ENCODE assay signal across 14 mouse cellular contexts in the genomic region with DNA sequence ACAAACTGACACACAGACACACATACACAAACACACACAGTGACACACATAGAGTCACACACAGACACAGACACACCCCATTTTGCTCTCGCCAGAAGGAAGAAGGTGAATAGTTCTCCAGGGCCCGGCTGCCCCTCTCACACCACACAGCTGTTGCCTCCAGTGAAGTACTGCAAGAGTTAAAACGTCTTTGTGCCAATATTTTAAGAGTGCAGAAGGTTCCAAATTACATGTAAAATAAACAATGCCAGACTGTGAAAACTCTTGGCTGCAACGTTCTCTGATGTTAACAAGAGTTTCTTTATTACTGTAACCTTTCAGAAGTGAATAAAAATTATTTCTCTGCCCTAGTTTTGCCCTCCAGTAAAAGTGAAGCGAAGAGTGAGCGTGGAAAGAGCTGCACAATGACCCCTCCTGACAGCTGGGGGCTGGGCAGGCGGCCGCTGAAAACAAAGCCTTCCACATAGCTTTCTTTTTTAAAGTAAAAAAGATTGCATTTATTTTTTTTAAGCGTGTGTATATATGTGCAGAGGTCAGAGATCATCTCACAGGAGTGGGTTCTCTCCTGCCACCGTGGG. TPM values are rescaled to one million over a fixed set of nuclear protein-coding genes. Genes with fewer than 3 reads are reported as not detected.
DNase-seq lines count a peak whose midpoint lies in the region; ATAC-seq and TF ChIP-seq lines count a peak whose summit lies in the region.
"Had no signal": no experiment of that assay in that cellular context is flagged by ENCODE, and none has a peak within 500 bp of the region (broad histone marks: within the 10 kb centered on the region; RNA-seq: fewer than 3 reads in every experiment).

No protein-coding gene starts in this region.

- WGBS in kidney, postnatal 0 days = 34% methylated on average over 10 of the region's 10 CpGs
- 33% methylated on average over 10 of the region's 10 CpGs for WGBS in kidney, embryonic 16.5 days
- 57% methylated on average over 10 of the region's 10 CpGs for WGBS in embryonic facial prominence, embryonic 13.5 days
- 36% methylated on average over 10 of the region's 10 CpGs for WGBS in limb, embryonic 14.5 days

- no peaks in the 10 kb centered on the region for H3K27me3 ChIP-seq in kidney, postnatal 0 days (ENCODE audit: insufficient read depth, low read length)
- no peaks in the 10 kb centered on the region for H3K27me3 ChIP-seq in kidney, embryonic 16.5 days (ENCODE audit: insufficient read depth, low read length)
- H3K27me3 ChIP-seq in embryonic facial prominence, embryonic 13.5 days = no peaks in the 10 kb centered on the region
- H3K27me3 ChIP-seq in limb, embryonic 14.5 days (ENCODE audit: control insufficient read depth, insufficient read depth, low read length) = no peaks in the 10 kb centered on the region
- H3K27me3 ChIP-seq: CH12.LX; heart, embryonic 12.5 days; liver, embryonic 12.5 days; midbrain, embryonic 15.5 days had no signal

- H3K9ac ChIP-seq in kidney, postnatal 0 days (ENCODE audit: low read depth, low read length) = no peak overlapping the region
- H3K9ac ChIP-seq in kidney, embryonic 16.5 days (replicated peaks; ENCODE audit: low read length) = no peak overlapping the region
- H3K9ac ChIP-seq in embryonic facial prominence, embryonic 13.5 days = no peak overlapping the region
- H3K9ac ChIP-seq in limb, embryonic 14.5 days (ENCODE audit: low read depth, low read length, severe bottlenecking) = no peak overlapping the region
- H3K9ac ChIP-seq: heart, embryonic 12.5 days; liver, embryonic 12.5 days; midbrain, embryonic 15.5 days had no signal

- 0 out of 2 replicates have a peak, but pooled peaks cover 17% of the 10 kb centered on the region for H3K36me3 ChIP-seq in kidney, postnatal 0 days (ENCODE audit: insufficient read depth, low read length)
- H3K36me3 ChIP-seq in kidney, embryonic 16.5 days (ENCODE audit: insufficient read depth, low read length) = peaks cover 16% of the 10 kb centered on the region; the same call in 1 of the 2 replicates
- H3K36me3 ChIP-seq in embryonic facial prominence, embryonic 13.5 days = peaks cover 52% of the 10 kb centered on the region
- peaks cover 24% of the 10 kb centered on the region for H3K36me3 ChIP-seq in limb, embryonic 14.5 days (ENCODE audit: control insufficient read depth, insufficient read depth, low read length)

- no peak for TF ChIP-seq POLR2A in limb, embryonic 14.5 days (IDR thresholded peaks at IDR 0.05; ENCODE audit: borderline replicate concordance, extremely low read depth, insufficient read depth, insufficient read length)

- no peak for TF ChIP-seq CTCF in kidney, postnatal 0 days (IDR thresholded peaks at IDR 0.05; ENCODE audit: low read depth)

- peak; percentile 49 for DNase-seq in kidney, postnatal 0 days (ENCODE audit: low spot score)
- DNase-seq in NIH3T3 (ENCODE audit: low read depth) = peak; percentile 51
- DNase-seq in limb, embryonic 14.5 days (ENCODE audit: low spot score) = peak; percentile 71
- DNase-seq in spleen, postnatal 14 days (ENCODE audit: low spot score in 2 of 2) = no peak
- no peak for DNase-seq in layer of hippocampus, postnatal 36 days
- DNase-seq: adrenal gland, postnatal 36 days; gastrocnemius, adult 2 months; kidney, adult 8-10 months had no signal

- H3K27ac ChIP-seq in kidney, postnatal 0 days = no peak overlapping the region
- H3K27ac ChIP-seq in kidney, embryonic 16.5 days (ENCODE audit: low read length) = no peak overlapping the region
- H3K27ac ChIP-seq in embryonic facial prominence, embryonic 13.5 days = peak overlapping the region; percentile 41
- H3K27ac ChIP-seq in limb, embryonic 14.5 days (replicated peaks; ENCODE audit: low read depth, low read length) = peak overlapping the region; percentile 52; the same call in 1 of the 2 replicates
- H3K27ac ChIP-seq: gastrocnemius, adult 2 months; liver, embryonic 12.5 days; midbrain, embryonic 15.5 days had no signal

- no peaks in the 10 kb centered on the region for H3K9me3 ChIP-seq in kidney, postnatal 0 days (replicated peaks; ENCODE audit: low read length)
- no peaks in the 10 kb centered on the region for H3K9me3 ChIP-seq in kidney, embryonic 16.5 days (ENCODE audit: low read length)
- H3K9me3 ChIP-seq in embryonic facial prominence, embryonic 13.5 days = no peaks in the 10 kb centered on the region
- H3K9me3 ChIP-seq in limb, embryonic 14.5 days (ENCODE audit: control insufficient read depth, low read length) = no peaks in the 10 kb centered on the region
- H3K9me3 ChIP-seq: heart, embryonic 12.5 days; liver, embryonic 12.5 days; midbrain, embryonic 15.5 days had no signal

- no peaks in the 10 kb centered on the region for H3K4me1 ChIP-seq in kidney, postnatal 0 days (replicated peaks; ENCODE audit: insufficient read depth, low read length)
- H3K4me1 ChIP-seq in kidney, embryonic 16.5 days (ENCODE audit: insufficient read depth, low read length) = no peaks in the 10 kb centered on the region
- peaks cover 18% of the 10 kb centered on the region for H3K4me1 ChIP-seq in embryonic facial prominence, embryonic 13.5 days
- peaks cover 24% of the 10 kb centered on the region for H3K4me1 ChIP-seq in limb, embryonic 14.5 days (ENCODE audit: control insufficient read depth, insufficient read depth, low read length)
- H3K4me1 ChIP-seq: liver, embryonic 12.5 days; midbrain, embryonic 15.5 days had no signal

- no peak overlapping the region for H3K4me3 ChIP-seq in kidney, postnatal 0 days (replicated peaks; ENCODE audit: low read depth, low read length)
- H3K4me3 ChIP-seq in kidney, embryonic 16.5 days (ENCODE audit: low read length) = no peak overlapping the region
- H3K4me3 ChIP-seq in embryonic facial prominence, embryonic 13.5 days = no peak overlapping the region
- H3K4me3 ChIP-seq in limb, embryonic 14.5 days (replicated peaks; ENCODE audit: low read length) = no peak overlapping the region
- H3K4me3 ChIP-seq: gastrocnemius, adult 2 months; heart, embryonic 12.5 days; liver, embryonic 12.5 days; midbrain, embryonic 15.5 days had no signal

- no peak overlapping the region for H3K4me2 ChIP-seq in kidney, postnatal 0 days (ENCODE audit: low read length)
- H3K4me2 ChIP-seq in kidney, embryonic 16.5 days (replicated peaks; ENCODE audit: low read depth, low read length) = no peak overlapping the region
- H3K4me2 ChIP-seq in embryonic facial prominence, embryonic 13.5 days = no peak overlapping the region
- H3K4me2 ChIP-seq in limb, embryonic 14.5 days (replicated peaks; ENCODE audit: low read depth, low read length, severe bottlenecking) = no peak overlapping the region
- H3K4me2 ChIP-seq: heart, embryonic 12.5 days; liver, embryonic 12.5 days; midbrain, embryonic 15.5 days had no signal

- no peak for ATAC-seq in kidney, postnatal 0 days (replicated peaks; ENCODE audit: low FRiP score, low read depth)
- no peak for ATAC-seq in kidney, embryonic 16.5 days (ENCODE audit: low FRiP score, low TSS enrichment)
- ATAC-seq in embryonic facial prominence, embryonic 13.5 days (ENCODE audit: insufficient number of reproducible peaks, insufficient read depth, low FRiP score, low TSS enrichment, low read depth) = no peak; the same call in 1 of the 2 replicates
- peak; percentile 68; the same call in 1 of the 2 replicates for ATAC-seq in limb, embryonic 14.5 days (ENCODE audit: low FRiP score, low read depth)
- ATAC-seq: liver, embryonic 12.5 days; midbrain, embryonic 15.5 days had no signal

RNA-seq across cellular contexts. Expression of a gene that starts 38.4 kb away (rescaled TPM):
- polyA plus RNA-seq in kidney, postnatal 0 days (2015; fragmentation: Nextera tagmentation; extraction: Ambion mirVana) = 0.07 and 0.10 TPM in 2 replicates
- 0.18 and 0.21 TPM in 2 replicates for polyA plus RNA-seq in kidney, embryonic 16.5 days (2015; fragmentation: Nextera tagmentation; extraction: Ambion mirVana)
- polyA plus RNA-seq in embryonic facial prominence, embryonic 13.5 days (2015; fragmentation: Nextera tagmentation; extraction: Ambion mirVana) = 0.98 and 1.6 TPM in 2 replicates
- polyA plus RNA-seq in limb, embryonic 14.5 days (2012; rRNA removed) = 1.5 and 2.0 TPM in 2 replicates
- polyA plus RNA-seq in limb, embryonic 14.5 days (2014; fragmentation: Nextera tagmentation; extraction: Ambion mirVana) = 1.4 and 2.1 TPM in 2 replicates
- total RNA-seq in layer of hippocampus, postnatal 36 days (2021) = not detected
- total RNA-seq: adrenal gland, postnatal 36 days; gastrocnemius, adult 2 months had no signal

RNA-seq across cellular contexts. Expression of a gene that starts 46.3 kb away (rescaled TPM):
- 207 and 220 TPM in 2 replicates for polyA plus RNA-seq in kidney, postnatal 0 days (2015; fragmentation: Nextera tagmentation; extraction: Ambion mirVana)
- 216 and 233 TPM in 2 replicates for polyA plus RNA-seq in kidney, embryonic 16.5 days (2015; fragmentation: Nextera tagmentation; extraction: Ambion mirVana)
- 174 and 201 TPM in 2 replicates for polyA plus RNA-seq in embryonic facial prominence, embryonic 13.5 days (2015; fragmentation: Nextera tagmentation; extraction: Ambion mirVana)
- polyA plus RNA-seq in limb, embryonic 14.5 days (2012; rRNA removed) = 95.8 and 98.7 TPM in 2 replicates
- 170 and 174 TPM in 2 replicates for polyA plus RNA-seq in limb, embryonic 14.5 days (2014; fragmentation: Nextera tagmentation; extraction: Ambion mirVana)
- total RNA-seq in layer of hippocampus, postnatal 36 days (2021) = 10 to 100 TPM; 65.8 to 74.3 TPM

RNA-seq across cellular contexts. Expression of a gene that starts 53.8 kb away (rescaled TPM):
- polyA plus RNA-seq in kidney, postnatal 0 days (2015; fragmentation: Nextera tagmentation; extraction: Ambion mirVana) = 28.4 and 29.5 TPM in 2 replicates
- 18.9 and 20.0 TPM in 2 replicates for polyA plus RNA-seq in kidney, embryonic 16.5 days (2015; fragmentation: Nextera tagmentation; extraction: Ambion mirVana)
- polyA plus RNA-seq in embryonic facial prominence, embryonic 13.5 days (2015; fragmentation: Nextera tagmentation; extraction: Ambion mirVana) = 16.6 and 17.5 TPM in 2 replicates
- 20.6 and 22.2 TPM in 2 replicates for polyA plus RNA-seq in limb, embryonic 14.5 days (2012; rRNA removed)
- polyA plus RNA-seq in limb, embryonic 14.5 days (2014; fragmentation: Nextera tagmentation; extraction: Ambion mirVana) = 12.1 and 14.1 TPM in 2 replicates
- total RNA-seq in layer of hippocampus, postnatal 36 days (2021) = 10 to 100 TPM; 51.4 to 57.4 TPM

RNA-seq across cellular contexts. Expression of a gene that starts 57.1 kb away (rescaled TPM):
- polyA plus RNA-seq in kidney, postnatal 0 days (2015; fragmentation: Nextera tagmentation; extraction: Ambion mirVana) = 72.9 and 83.2 TPM in 2 replicates
- polyA plus RNA-seq in kidney, embryonic 16.5 days (2015; fragmentation: Nextera tagmentation; extraction: Ambion mirVana) = 84.1 and 94.3 TPM in 2 replicates
- 58.6 and 67.5 TPM in 2 replicates for polyA plus RNA-seq in embryonic facial prominence, embryonic 13.5 days (2015; fragmentation: Nextera tagmentation; extraction: Ambion mirVana)
- 32.6 and 42.1 TPM in 2 replicates for polyA plus RNA-seq in limb, embryonic 14.5 days (2012; rRNA removed)
- 57.2 and 58.5 TPM in 2 replicates for polyA plus RNA-seq in limb, embryonic 14.5 days (2014; fragmentation: Nextera tagmentation; extraction: Ambion mirVana)
- 10 to 100 TPM; 76.9 to 81.8 TPM for total RNA-seq in layer of hippocampus, postnatal 36 days (2021)

Comparison
In these comparisons a context has a peak if more than half of its experiments do, and no peak if none do; other contexts are left out.
1. DNase-seq: peak in kidney, postnatal 0 days (single experiment), NIH3T3 (single experiment) and limb, embryonic 14.5 days (single experiment); none in spleen, postnatal 14 days (0 of 2) and layer of hippocampus, postnatal 36 days (0 of 2).
2. H3K27ac ChIP-seq: peak in embryonic facial prominence, embryonic 13.5 days (single experiment) and limb, embryonic 14.5 days (single experiment); none in kidney, postnatal 0 days (single experiment) and kidney, embryonic 16.5 days (single experiment).